Mouse (Mus musculus) macrophage (primary cell): ENCODE data around the gene 1700016D06Rik. TPM values are rescaled to one million over a fixed set of nuclear protein-coding genes. Genes with fewer than 3 reads are reported as not detected.

Experiments used
- polyA plus RNA-seq: library from polyadenylated mRNA; stranded (reverse); fragments of 250-400 nt; gene quantifications from 3 replicates; pipeline ENCODE4 v1.2.4, GENCODE M21; 2018; ENCODE audit warnings: inconsistent platforms

Gene 1700016D06Rik
- polyA plus RNA-seq, 1 experiment from 2014 or later: not detected

Other genes starting within 250 kb of the 1700016D06Rik start
- 31.9 to 52.1 TPM (median 35.7 TPM) in 3 replicates for gene Rab20, start 222.4 kb downstream of the 1700016D06Rik start, polyA plus RNA-seq
- 30.7 to 40.1 TPM (median 32.9 TPM) in 3 replicates for gene Naxd, start 203.6 kb downstream of the 1700016D06Rik start, polyA plus RNA-seq
- 9.9 to 20.4 TPM (median 18.1 TPM) in 3 replicates for gene Cars2, start 150.3 kb downstream of the 1700016D06Rik start, polyA plus RNA-seq
- 20.1 to 29.4 TPM (median 21.5 TPM) in 3 replicates for gene Ing1, start 145.5 kb downstream of the 1700016D06Rik start, polyA plus RNA-seq
- 4.2 to 13.7 TPM (median 11.4 TPM) in 3 replicates for gene Ankrd10, start 65.3 kb downstream of the 1700016D06Rik start, polyA plus RNA-seq
- 45.4 to 121 TPM (median 50.2 TPM) in 3 replicates for gene Arhgef7, start 26.7 kb upstream of the 1700016D06Rik start, polyA plus RNA-seq
- not detected in 3 replicates for gene Tex29, start 139.4 kb upstream of the 1700016D06Rik start, polyA plus RNA-seq